Mouse (Mus musculus) gastrocnemius, adult 2 months (tissue): ENCODE results near the gene Ntrk2. TPM values are rescaled to one million over a fixed set of nuclear protein-coding genes. Genes with fewer than 3 reads are reported as not detected.
A peak's percentile ranks its signal among the peaks of the same experiment; 100 is the strongest.

Source experiments
- DNase-seq: peaks from one replicate; pipeline ENCODE4 v3.0.0; 2022
- H3K27ac ChIP-seq: fragments of 200-600 bp; 2 replicates; pipeline ENCODE4 v1.8.1; 2022; ENCODE audit warnings: mild to moderate bottlenecking
- H3K4me3 ChIP-seq: fragments of 200-600 bp; 2 replicates; pipeline ENCODE4 v1.8.1; 2022; ENCODE audit warnings: mild to moderate bottlenecking, moderate library complexity
- CTCF ChIP-seq: fragments of 200-600 bp; IDR thresholded peaks from 2 replicates; pipeline ENCODE4 v1.8.1; 2022; ENCODE audit warnings: antibody characterized with exemption, mild to moderate bottlenecking, moderate library complexity
- intact Hi-C: fragments of 180-260 bp; cut with DNase I; formaldehyde crosslinking; loops from one replicate; pipeline ENCODE4 v1.15.1; 2025
- total RNA-seq, 2 experiments: library from RNA; stranded (reverse); gene quantifications; 2 replicates each; pipeline ENCODE4 v1.2.3; 2021

Gene Ntrk2
- total RNA-seq, 2 experiments from 2014 or later: 3.9 to 4.5 TPM

GRCm38 (mm10) chr13:59146616-59147015 lies 340.2 kb downstream of the Ntrk2 start:
- TF ChIP-seq CTCF: no peak
- H3K27ac ChIP-seq: no peak overlapping the region
- DNase-seq: no peak
- intact Hi-C loops: no loop called here
- H3K4me3 ChIP-seq: no peak overlapping the region

DNA sequence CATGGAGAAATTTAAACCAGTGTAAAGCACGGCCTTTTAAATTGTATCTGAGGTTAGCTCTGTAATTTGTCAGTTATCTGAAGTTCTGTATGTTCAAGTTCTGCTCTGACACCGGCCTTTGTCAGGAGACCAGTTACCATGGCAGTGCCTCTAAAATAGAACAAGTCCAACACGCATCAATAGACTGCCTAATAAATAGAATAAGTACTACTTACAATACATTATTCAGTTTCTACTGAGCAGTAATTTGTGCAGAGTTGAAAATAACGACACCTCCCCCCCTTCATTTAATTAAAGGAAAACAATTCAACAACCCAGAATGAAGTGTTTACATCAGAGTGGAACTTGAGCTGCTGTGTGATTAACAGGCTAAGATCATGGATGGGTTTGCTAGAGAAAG lies 341.6 kb downstream of the Ntrk2 start:
- no peak for DNase-seq
- TF ChIP-seq CTCF: no peak
- intact Hi-C loops: no loop called here
- no peak overlapping the region for H3K4me3 ChIP-seq
- H3K27ac ChIP-seq: no peak overlapping the region

GRCm38 (mm10) chr13:59148793-59149192 lies 342.4 kb downstream of the Ntrk2 start:
- intact Hi-C loops: no loop called here
- Histone ChIP-seq H3K27ac (no peak overlapping the region), H3K4me3 (no peak overlapping the region)
- TF ChIP-seq CTCF: no peak
- no peak for DNase-seq

DNA sequence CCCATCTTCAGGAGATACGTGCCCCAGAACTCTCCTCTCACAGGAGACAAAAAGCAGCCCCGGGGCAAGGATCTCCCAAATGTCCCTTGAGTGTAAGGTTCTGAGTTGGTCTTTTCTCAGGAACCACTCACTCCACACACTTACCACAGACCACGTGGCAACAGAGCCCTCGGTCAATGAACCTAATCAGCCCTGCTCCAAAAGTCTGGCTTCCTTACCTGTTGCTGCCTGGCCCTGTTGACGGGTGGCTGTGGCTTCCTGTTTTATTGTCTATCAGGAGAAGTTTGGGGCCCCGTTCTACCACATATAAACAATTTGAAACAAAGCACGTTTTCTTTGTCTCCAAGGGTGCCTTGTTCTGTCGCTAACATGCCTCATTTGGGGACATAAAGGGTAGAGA lies 357.6 kb downstream of the Ntrk2 start:
- Histone ChIP-seq H3K27ac (no peak overlapping the region), H3K4me3 (no peak overlapping the region)
- no peak for DNase-seq
- no peak for TF ChIP-seq CTCF
- intact Hi-C loops: no loop called here

- intact Hi-C loops: no loop called here
- TF ChIP-seq CTCF: no peak
- no peak overlapping the region for H3K4me3 ChIP-seq
- H3K27ac ChIP-seq: no peak overlapping the region
- no peak for DNase-seq
These were observed 367.5 kb downstream of the Ntrk2 start for GRCm38 (mm10) chr13:59173840-59174239.

DNA sequence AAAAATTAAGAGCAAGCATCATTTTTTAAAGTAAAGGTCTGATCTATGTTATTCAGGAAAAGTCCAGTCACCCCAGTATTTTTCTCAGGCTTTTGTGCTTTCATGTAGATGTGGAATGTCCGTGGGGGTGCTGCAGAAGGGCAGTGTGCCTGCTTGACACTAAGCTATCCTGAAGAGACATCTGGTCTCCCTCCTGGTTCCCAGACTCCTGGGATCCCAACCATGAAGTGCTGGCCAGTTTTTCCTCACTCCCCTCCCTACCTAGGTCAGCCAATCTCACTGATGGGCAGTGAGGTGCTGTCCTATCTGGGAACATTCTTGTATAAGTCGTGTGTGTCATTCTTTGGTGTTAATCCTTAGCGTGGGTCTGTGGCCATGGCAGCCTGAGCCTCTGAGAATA lies 369.7 kb downstream of the Ntrk2 start:
- intact Hi-C loops: no loop called here
- no peak for TF ChIP-seq CTCF
- no peak overlapping the region for H3K4me3 ChIP-seq
- H3K27ac ChIP-seq: no peak overlapping the region
- DNase-seq: no peak

GRCm38 (mm10) chr13:59176485-59176884 lies 370.1 kb downstream of the Ntrk2 start:
- no peak for TF ChIP-seq CTCF
- H3K27ac ChIP-seq: no peak overlapping the region
- no peak for DNase-seq
- intact Hi-C loops: no loop called here
- no peak overlapping the region for H3K4me3 ChIP-seq

DNA sequence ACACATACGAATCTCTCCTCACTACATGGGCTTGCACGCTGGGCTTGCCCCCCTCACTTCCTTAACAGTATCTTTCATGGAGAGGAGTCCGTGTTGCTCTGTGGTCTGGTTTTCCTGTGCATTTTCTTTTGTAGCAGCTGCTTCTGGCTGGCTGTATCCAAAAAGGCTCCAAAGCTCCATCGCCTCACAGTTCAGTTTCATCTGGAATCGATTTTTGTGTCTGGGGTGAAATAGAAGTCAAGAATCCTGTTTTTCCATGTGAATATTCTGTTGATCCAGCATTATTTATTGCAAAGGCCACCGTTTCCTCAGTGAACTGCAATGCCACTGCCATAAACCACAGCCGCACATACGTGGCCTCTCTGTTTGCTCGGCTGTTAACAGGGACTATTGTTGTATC lies 370.6 kb downstream of the Ntrk2 start:
- TF ChIP-seq CTCF: no peak
- intact Hi-C loops: no loop called here
- no peak for DNase-seq
- Histone ChIP-seq H3K27ac (no peak overlapping the region), H3K4me3 (no peak overlapping the region)

DNA sequence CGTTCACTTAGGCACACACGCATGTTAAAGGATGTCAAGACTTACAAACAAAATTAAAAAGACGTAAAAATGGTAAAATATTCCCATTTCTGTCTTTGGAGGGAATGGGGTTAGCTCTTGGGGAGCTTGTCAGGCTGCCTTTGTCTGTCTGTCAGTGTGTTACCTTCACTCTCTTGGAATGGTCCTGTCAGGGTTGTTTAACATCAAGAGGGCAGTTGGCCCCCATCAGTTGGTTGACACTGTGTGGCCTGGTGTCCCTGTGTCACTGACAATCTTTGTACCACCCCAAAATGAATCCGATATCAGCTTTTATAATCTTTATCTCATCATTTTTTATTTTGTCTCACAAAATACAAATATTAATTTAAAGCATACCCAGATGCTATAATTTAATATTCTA lies 373.6 kb downstream of the Ntrk2 start:
- no peak for TF ChIP-seq CTCF
- no peak overlapping the region for H3K27ac ChIP-seq
- H3K4me3 ChIP-seq: no peak overlapping the region
- no peak for DNase-seq
- intact Hi-C loops: no loop called here

GRCm38 (mm10) chr13:59180781-59181180 lies 374.4 kb downstream of the Ntrk2 start:
- Histone ChIP-seq H3K4me3 (peak overlapping the region; percentile 36), H3K27ac (peak overlapping the region; percentile 53)
- no peak for DNase-seq
- no peak for TF ChIP-seq CTCF
- intact Hi-C loops: no loop called here

DNA sequence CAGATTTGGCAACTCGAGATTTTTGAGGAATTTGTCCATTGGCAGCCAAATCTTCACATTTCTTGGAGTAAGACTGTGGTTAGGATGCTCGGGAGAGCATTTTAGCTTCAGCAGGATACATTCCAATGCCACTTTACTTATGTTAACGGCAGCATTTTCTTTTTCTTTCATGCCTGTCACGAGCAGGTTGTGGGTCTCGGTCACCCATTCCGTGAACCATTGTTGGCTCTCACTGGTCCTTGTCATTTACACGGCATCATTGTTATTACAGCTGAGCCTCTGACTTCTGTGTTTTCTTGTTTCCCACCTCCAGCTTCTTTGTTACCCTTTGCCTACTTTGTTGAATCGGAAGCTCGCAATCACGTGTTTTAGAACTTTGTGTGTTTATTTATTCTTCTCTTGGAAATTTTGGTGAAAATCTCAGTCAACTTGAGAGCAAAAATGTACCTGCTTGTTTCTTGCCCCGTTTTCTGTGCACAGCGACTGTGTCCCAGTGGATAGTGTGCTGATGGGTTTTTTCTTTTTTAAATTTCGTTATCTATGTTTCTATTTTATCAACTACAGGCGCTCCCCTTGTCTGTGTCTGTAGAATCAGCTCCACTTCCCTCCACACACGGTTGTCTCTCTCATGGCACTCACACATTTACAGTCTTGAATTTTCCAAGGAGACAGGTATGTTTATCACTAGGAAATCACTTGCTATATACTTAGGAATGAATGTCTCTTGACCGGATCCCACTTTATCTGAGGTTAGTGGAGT lies 375.0 kb downstream of the Ntrk2 start:
- intact Hi-C loops: no loop called here
- peak overlapping the region; percentile 53; the same call in 1 of the 2 replicates for H3K27ac ChIP-seq
- no peak for TF ChIP-seq CTCF
- no peak for DNase-seq
- H3K4me3 ChIP-seq: peak overlapping the region; percentile 36

GRCm38 (mm10) chr13:59182630-59183029 lies 376.3 kb downstream of the Ntrk2 start:
- H3K4me3 ChIP-seq: no peak overlapping the region
- intact Hi-C loops: no loop called here
- DNase-seq: no peak
- no peak overlapping the region for H3K27ac ChIP-seq
- TF ChIP-seq CTCF: peak; percentile 13; the same call in 1 of the 2 replicates

Other genes starting within 250 kb of the Ntrk2 start
- gene Slc28a3, start 195.7 kb upstream of the Ntrk2 start, total RNA-seq: not detected